Mouse (Mus musculus) forebrain, embryonic 15.5 days (tissue): ENCODE data around the gene Prrt4. TPM values are rescaled to one million over a fixed set of nuclear protein-coding genes. Genes with fewer than 3 reads are reported as not detected.

Experiments
- ATAC-seq: fragments of 200-750 bp; cut with Nextera tagmentation; replicated peaks from 2 replicates; pipeline ENCODE4 v1.8.0; 2017; ENCODE audit warnings: mild to moderate bottlenecking, moderate TSS enrichment, moderate library complexity
- H3K27ac ChIP-seq: fragments of 300-500 bp; sonication (generic); replicated peaks from 2 replicates; pipeline ENCODE4 v1.5.1; 2015; ENCODE audit warnings: mild to moderate bottlenecking, inconsistent platforms
- H3K27me3 ChIP-seq: fragments of 300-500 bp; sonication (generic); 2 replicates; pipeline ENCODE4 v1.6.1; 2015; ENCODE audit warnings: inconsistent platforms
- H3K36me3 ChIP-seq: fragments of 300-500 bp; sonication (generic); 2 replicates; pipeline ENCODE4 v1.6.1; 2015; ENCODE audit warnings: mild to moderate bottlenecking, inconsistent platforms
- H3K4me1 ChIP-seq: fragments of 300-500 bp; sonication (generic); 2 replicates; pipeline ENCODE4 v1.6.1; 2015; ENCODE audit warnings: inconsistent platforms
- H3K4me2 ChIP-seq: fragments of 300-500 bp; sonication (generic); replicated peaks from 2 replicates; pipeline ENCODE4 v1.6.1; 2015; ENCODE audit warnings: mild to moderate bottlenecking, inconsistent platforms
- H3K4me3 ChIP-seq: fragments of 300-500 bp; sonication (generic); 2 replicates; pipeline ENCODE4 v1.5.1; 2015; ENCODE audit warnings: mild to moderate bottlenecking, inconsistent platforms
- H3K9ac ChIP-seq: fragments of 300-500 bp; sonication (generic); replicated peaks from 2 replicates; pipeline ENCODE4 v1.6.1; 2015; ENCODE audit warnings: mild to moderate bottlenecking, inconsistent platforms
- H3K9me3 ChIP-seq: fragments of 300-500 bp; sonication (generic); 2 replicates; pipeline ENCODE4 v1.6.1; 2016; ENCODE audit warnings: inconsistent platforms
- WGBS: fragments of 180-500 bp; shearing (Covaris S2); methylation state at CpG from one replicate; pipeline ENCODE4 v1.1.7; 2015; ENCODE audit warnings: mixed read lengths; 5-methylcytosine and 5-hydroxymethylcytosine counted together
- polyA plus RNA-seq: library from polyadenylated mRNA; unstranded; fragments of >200 nt; fragmentation: Nextera tagmentation; extraction: Ambion mirVana; gene quantifications from 2 replicates; pipeline ENCODE4 v1.2.1, GENCODE M21; 2015

Gene Prrt4
- polyA plus RNA-seq, 1 experiment from 2014 or later, result 4.7 TPM

DNA sequence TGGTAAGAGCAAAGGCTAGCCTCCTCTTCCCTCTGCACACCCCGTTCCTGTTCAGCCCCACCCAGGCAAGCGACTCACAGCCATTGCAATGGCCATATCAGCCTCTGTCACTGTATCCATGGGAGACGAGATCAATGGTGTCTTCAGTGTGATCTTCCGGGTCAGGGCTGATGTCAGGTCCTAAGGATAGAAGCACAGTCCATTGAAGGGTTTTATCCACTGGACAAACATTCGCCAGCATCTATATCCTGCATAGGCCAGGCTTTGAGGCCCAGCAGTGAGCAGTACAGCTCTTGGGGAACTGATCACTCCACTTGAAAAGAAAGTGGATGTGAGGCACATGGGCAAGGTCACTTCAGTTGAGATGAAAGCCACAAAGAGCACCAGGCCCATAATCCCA lies 27.6 kb upstream of the Prrt4 start:
- WGBS, result 86% methylated on average over 5 of the region's 5 CpGs

DNA sequence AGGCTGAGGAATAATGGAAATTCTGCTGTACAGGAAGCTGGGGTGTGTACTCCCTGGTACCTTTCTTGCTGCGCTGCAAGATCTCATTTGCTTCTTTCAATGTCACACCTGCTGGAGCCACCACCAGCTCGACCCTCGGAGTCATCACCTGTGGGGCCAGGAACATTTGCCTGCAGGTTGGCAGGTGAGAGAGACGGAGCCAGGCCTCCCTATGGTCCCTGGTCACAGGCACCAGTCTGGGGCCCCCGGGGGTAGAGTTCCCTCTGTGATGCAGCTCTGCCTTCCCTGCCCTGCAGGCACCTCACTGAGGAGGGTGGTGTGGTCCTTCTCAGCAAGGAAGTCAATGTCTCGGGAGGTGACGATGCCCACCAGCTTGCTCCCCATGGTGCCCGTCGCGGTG lies 26.6 kb upstream of the Prrt4 start:
- Histone ChIP-seq H3K4me3 (no peak overlapping the region), H3K9ac (no peak overlapping the region), H3K9me3 (no peaks in the 10 kb centered on the region), H3K4me2 (no peak overlapping the region), H3K27ac (no peak overlapping the region), H3K36me3 (peaks cover 26% of the 10 kb centered on the region), H3K27me3 (no peaks in the 10 kb centered on the region), H3K4me1 (peaks cover 10% of the 10 kb centered on the region)
- ATAC-seq, result no peak
- WGBS, result 93% methylated on average over 10 of the region's 10 CpGs

More for the DNA sequence above, 27.6 kb upstream of the Prrt4 start:
- Histone ChIP-seq H3K4me2 (no peak overlapping the region), H3K9me3 (no peaks in the 10 kb centered on the region), H3K27me3 (no peaks in the 10 kb centered on the region), H3K4me3 (no peak overlapping the region), H3K4me1 (peaks cover 15% of the 10 kb centered on the region), H3K9ac (no peak overlapping the region), H3K36me3 (peaks cover 23% of the 10 kb centered on the region; the same call in 1 of the 2 replicates), H3K27ac (no peak overlapping the region)
- no peak for ATAC-seq

DNA sequence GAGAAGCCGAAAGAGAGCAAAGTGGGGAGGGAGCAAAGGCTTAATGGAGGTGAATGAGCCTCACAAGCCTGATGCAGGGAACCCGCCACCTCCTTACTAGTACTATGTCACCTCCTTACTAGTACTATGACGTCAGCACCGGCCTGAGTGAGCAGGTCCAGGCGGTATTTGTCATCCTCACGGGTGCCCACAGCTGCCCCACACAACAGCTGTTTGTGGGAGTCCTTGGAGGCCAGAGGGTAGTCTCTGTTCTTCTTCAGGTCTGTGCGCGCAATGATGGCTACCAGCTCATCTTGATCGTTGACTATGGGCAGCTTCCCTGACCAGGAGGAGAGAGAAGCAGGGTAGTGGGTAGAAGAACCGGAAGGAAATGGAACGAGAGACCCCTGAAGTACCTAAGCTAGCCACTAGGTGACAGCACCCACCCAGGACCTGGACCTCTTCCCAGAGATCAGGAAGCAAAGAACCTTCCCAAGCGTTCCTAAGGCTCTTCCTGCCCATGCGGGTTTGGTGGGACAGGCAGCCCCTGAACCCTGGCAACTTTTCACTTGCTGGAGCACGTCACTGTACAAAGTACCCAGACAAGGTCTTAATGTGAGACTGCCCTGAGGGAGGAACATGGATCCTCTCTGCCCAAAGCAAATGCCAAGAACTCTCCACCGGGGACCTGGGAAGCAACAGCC lies 25.7 kb upstream of the Prrt4 start:
- ATAC-seq, result peak; percentile 31; the same call in 1 of the 2 replicates
- Histone ChIP-seq H3K36me3 (peaks cover 33% of the 10 kb centered on the region), H3K4me3 (no peak overlapping the region), H3K27me3 (no peaks in the 10 kb centered on the region), H3K27ac (no peak overlapping the region), H3K4me2 (no peak overlapping the region), H3K9ac (no peak overlapping the region), H3K4me1 (peaks cover 3% of the 10 kb centered on the region), H3K9me3 (no peaks in the 10 kb centered on the region)
- WGBS, result 54% methylated on average over 15 of the region's 15 CpGs

DNA sequence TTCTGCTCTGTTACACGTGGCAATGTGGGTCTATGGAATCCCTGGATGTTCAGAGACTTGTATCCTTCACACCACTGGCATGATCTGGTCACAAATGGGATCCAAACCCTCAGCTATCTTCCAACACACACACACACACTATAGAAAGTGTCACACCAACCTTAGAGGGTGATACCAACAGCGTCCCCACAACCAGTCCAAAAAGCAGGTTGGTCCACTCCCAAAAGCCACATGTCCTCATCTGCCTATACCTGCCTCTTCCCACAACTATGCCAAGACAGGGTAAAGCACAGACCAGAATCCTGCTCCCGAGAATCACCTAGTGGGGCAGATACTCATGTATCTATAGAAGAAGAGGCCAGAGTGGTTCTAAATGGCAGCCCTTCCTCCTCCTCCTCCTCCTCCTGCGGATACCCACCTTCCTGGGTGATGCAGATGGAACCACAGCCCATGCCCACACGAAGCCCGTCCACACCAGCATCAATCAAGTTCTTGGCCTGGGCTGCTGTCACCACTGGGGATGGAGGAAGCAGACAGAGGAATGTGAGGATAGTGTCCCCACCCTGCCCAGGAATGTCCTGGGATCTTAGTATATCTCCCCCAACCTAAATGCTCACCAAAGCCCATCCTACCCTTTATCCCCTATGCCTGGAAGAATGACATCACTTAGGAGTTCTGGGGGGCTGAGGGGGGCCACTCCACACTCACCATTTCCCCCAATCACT lies 24.6 kb upstream of the Prrt4 start:
- peaks cover 33% of the 10 kb centered on the region for H3K36me3 ChIP-seq
- H3K27ac ChIP-seq, result no peak overlapping the region
- H3K4me3 ChIP-seq, result no peak overlapping the region
- no peak overlapping the region for H3K9ac ChIP-seq
- H3K9me3 ChIP-seq, result no peaks in the 10 kb centered on the region
- H3K4me2 ChIP-seq, result no peak overlapping the region
- peaks cover 2% of the 10 kb centered on the region for H3K4me1 ChIP-seq
- H3K27me3 ChIP-seq, result no peaks in the 10 kb centered on the region
- WGBS, result 93% methylated on average over 6 of the region's 6 CpGs
- no peak for ATAC-seq

DNA sequence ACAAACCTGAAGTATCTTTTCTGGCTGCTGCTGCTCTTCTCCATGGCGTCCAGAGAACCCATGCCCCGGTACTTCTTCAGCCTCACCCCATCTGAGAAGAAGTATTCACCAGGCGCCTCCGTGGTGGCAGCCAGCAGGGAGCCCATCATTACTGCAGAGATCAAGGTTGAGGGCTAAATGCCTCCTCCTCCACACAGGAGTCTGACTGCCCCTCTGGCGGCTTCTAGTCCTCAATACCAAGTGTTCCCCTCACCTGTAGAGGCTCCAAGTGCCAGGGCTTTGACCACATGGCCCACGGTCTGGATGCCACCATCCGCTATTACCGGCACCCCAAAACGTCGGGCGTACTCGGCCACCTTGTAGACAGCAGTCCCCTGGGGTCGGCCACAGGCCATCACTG lies 23.7 kb upstream of the Prrt4 start:
- WGBS, result 92% methylated on average over 13 of the region's 13 CpGs
- H3K4me2 ChIP-seq, result no peak overlapping the region
- no peaks in the 10 kb centered on the region for H3K9me3 ChIP-seq
- ATAC-seq, result no peak
- no peak overlapping the region for H3K9ac ChIP-seq
- no peaks in the 10 kb centered on the region for H3K27me3 ChIP-seq
- peaks cover 33% of the 10 kb centered on the region for H3K36me3 ChIP-seq
- no peak overlapping the region for H3K4me3 ChIP-seq
- H3K27ac ChIP-seq, result no peak overlapping the region
- peaks cover 10% of the 10 kb centered on the region for H3K4me1 ChIP-seq

DNA sequence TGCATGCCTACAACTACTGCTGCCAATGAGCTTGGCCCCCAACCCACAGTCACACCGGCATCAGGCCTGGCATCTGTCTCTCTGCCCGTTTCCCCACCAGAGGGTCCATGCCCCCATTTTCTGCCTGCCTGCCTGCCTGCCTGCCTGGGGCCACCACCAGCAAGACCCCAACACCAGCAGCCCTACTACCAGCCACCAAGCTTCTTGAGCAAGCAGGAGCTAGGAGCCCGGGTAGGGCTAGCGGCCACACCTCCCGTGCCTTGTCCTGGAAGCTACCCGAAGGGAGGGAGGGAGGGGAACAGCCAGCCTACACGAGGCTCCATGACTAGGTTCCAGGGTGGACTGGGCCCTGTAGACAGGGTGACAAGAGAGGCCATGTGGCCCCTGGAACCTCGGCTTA lies 22.6 kb upstream of the Prrt4 start:
- ATAC-seq, result no peak
- Histone ChIP-seq H3K4me1 (peaks cover 10% of the 10 kb centered on the region), H3K9me3 (no peaks in the 10 kb centered on the region), H3K27me3 (no peaks in the 10 kb centered on the region), H3K4me2 (no peak overlapping the region), H3K9ac (no peak overlapping the region), H3K27ac (no peak overlapping the region), H3K36me3 (peaks cover 33% of the 10 kb centered on the region), H3K4me3 (no peak overlapping the region)
- WGBS, result 81% methylated on average over 7 of the region's 8 CpGs

DNA sequence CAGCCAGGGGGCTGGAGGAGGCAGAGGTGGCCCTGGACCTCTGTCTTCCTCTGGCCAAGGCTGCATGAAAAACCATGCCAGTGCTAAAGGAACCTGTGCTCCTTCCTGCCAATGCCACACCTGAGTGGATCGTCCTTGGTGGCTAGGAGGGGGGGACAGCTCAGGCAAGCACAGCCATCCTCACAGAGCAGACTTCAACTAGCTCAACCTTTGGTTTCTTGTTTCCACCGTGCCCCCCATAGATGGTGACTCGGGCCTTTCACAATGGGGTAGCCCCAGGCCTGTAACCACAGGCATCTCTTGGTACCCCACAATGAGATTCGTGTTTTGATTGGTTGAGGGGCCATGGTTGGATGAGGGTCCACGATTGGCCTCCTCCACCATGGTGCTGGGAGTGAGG lies 22.0 kb upstream of the Prrt4 start:
- Histone ChIP-seq H3K9ac (no peak overlapping the region), H3K27me3 (no peaks in the 10 kb centered on the region), H3K36me3 (peaks cover 28% of the 10 kb centered on the region), H3K27ac (no peak overlapping the region), H3K4me2 (no peak overlapping the region), H3K4me1 (peaks cover 10% of the 10 kb centered on the region), H3K4me3 (no peak overlapping the region), H3K9me3 (no peaks in the 10 kb centered on the region)
- ATAC-seq, result no peak
- WGBS, result 94% methylated on average over 5 of the region's 5 CpGs

DNA sequence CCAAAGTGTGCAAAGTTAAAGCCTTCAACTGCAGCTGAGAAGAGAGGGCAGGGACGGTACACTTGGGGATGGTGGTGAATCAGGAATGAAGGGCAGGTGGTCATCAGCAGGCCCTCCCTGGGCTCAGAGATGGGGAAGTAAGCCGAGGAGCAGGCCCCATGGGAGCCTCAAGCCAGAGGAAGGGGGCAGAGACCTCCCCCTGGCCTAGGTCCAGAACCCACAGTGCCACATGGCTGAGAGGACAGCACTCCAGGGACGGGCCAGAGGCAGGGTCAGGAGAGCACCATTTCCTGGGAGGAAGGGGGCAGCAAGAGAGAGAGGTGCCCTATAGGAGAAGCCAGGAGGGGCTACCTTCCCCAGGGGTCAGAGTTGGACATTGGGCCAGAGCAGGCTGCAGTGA lies 21.1 kb upstream of the Prrt4 start:
- WGBS, result 64% methylated on average over 3 of the region's 3 CpGs
- H3K36me3 ChIP-seq, result peaks cover 24% of the 10 kb centered on the region
- H3K4me2 ChIP-seq, result no peak overlapping the region
- H3K27me3 ChIP-seq, result no peaks in the 10 kb centered on the region
- no peak overlapping the region for H3K9ac ChIP-seq
- H3K4me1 ChIP-seq, result peaks cover 10% of the 10 kb centered on the region
- H3K4me3 ChIP-seq, result no peak overlapping the region
- H3K9me3 ChIP-seq, result no peaks in the 10 kb centered on the region
- H3K27ac ChIP-seq, result no peak overlapping the region
- no peak for ATAC-seq

DNA sequence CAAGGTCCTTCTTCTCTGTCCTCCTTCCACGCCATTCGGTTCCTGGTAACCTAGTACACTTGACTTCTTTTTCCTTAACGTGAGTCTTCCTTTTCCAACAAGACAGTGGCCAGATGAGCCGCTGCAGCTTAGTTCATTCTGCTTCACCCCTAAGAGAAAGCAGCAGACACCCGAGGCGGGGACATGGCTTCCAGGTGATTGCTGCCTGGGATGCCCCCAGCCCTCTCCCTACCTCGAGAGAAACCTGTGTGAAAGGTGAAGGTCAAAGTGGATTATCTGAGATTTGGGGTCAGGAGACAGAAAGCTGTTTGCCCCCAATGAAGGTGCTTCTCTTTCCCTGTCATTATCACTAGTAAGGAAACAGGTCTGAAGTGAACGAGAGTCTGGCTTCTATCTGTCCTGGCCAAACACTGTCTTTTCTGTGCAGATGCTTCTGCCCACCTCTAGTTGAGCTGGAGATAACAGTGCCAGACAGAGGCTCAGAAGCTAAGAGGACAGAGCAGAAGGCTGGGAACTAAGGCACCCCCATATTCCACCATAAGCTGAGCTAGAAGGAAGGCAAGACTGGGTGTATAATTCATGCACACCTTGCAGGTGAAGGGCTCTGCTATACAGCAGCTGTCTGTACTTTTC lies 20.0 kb upstream of the Prrt4 start:
- no peaks in the 10 kb centered on the region for H3K27me3 ChIP-seq
- H3K4me1 ChIP-seq, result peaks cover 10% of the 10 kb centered on the region
- WGBS, result 46% methylated on average over 8 of the region's 8 CpGs
- H3K9ac ChIP-seq, result 0 out of 2 replicates have a peak overlapping the region, but pooled peaks have one; percentile 29
- peak overlapping the region; percentile 33; the same call in 1 of the 2 replicates for H3K4me3 ChIP-seq
- H3K9me3 ChIP-seq, result no peaks in the 10 kb centered on the region
- H3K36me3 ChIP-seq, result peaks cover 24% of the 10 kb centered on the region
- ATAC-seq, result no peak
- peak overlapping the region; percentile 48 for H3K4me2 ChIP-seq
- H3K27ac ChIP-seq, result no peak overlapping the region

DNA sequence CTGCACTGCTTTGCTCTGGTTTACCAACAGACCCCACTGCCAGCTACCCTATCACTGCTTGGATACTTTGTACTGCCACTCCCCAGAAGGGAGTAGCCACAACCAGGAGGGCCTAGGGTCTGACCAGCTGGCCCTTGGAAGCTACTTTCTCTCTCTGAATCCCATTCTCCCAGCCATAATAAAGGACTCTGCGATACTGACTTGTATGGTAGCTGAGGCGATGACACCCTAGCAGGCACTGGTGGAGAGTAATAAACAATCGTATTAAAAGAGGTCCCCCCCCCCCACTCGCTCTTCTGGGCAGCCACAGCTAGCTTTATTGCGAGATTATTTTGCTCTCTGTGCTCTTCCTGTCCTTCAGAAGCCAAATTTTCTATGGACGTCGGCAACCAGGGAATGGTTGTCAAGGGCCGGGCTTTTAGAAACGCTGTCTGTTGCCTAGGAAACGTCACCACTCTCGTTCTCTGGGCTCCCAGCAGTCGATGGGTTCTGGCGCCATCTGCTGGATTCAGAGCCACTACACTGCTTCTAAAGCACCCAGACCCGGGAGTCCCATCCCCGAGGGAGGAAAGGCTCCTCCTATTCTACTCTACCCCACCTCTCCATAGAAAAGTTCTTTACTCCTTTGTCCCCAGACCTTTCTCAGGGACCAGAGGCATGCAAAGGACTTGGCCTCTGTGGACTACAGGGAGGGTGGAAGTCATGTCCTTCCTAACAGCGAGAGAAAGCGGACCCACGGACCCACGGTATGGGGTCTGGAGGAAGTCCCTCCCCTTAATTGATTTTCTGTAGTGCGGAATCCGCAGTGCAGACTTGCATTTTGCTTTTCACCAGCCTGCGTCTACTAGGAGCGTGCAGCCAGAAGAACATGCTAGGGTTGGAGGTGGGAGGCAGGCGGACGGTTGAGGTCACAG lies 19.2 kb upstream of the Prrt4 start:
- Histone ChIP-seq H3K9ac (peak overlapping the region; percentile 29; the same call in 1 of the 2 replicates), H3K27me3 (no peaks in the 10 kb centered on the region), H3K27ac (peak overlapping the region; percentile 33; the same call in 1 of the 2 replicates), H3K4me2 (peak overlapping the region; percentile 48), H3K36me3 (peaks cover 19% of the 10 kb centered on the region; the same call in 1 of the 2 replicates), H3K9me3 (no peaks in the 10 kb centered on the region), H3K4me1 (peaks cover 10% of the 10 kb centered on the region), H3K4me3 (peak overlapping the region; percentile 33)
- WGBS, result 11% methylated on average over 25 of the region's 25 CpGs
- ATAC-seq, result peak; percentile 92

DNA sequence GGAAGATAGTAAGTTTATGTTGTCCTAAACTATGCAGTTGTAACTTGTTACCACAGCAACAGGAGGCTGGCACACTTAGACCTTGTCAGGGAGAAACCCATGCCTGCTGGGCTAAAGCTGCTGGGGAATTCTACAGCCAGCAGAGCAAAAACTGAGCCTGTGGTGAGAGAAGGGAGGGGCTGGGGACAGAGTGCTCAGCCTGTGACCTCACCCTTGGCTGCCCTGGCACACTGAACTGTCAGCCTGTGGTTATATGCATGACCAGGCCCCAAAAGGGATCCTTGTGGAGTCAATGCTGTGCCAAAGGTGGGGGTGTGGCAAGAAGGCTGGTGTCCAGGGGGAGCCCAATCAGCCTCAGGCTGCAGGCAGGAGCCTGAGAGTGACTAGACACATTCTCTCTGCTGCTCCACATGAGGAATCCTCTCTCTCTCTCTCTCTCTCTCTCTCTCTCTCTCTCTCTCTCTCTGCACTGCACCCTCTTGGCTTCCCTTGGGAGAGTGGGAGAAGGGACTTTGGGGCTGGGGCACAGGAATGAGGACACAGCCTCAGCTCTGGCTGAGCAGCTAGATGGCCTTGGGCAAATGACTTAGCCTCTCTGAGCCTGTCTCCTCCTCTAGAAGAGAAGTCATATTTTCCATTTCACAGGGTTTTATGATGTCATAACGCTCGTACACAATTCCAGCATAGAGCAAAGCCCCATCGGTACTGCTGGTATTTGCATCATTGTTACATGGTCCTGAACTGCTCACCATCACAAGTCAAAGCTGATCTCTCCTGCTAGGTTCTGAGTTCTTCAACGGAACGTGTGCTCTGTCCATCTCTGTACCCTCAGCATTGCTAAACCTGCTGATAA lies 16.7 kb upstream of the Prrt4 start:
- no peaks in the 10 kb centered on the region for H3K27me3 ChIP-seq
- 83% methylated on average over 5 of the region's 5 CpGs for WGBS
- ATAC-seq, result no peak
- peaks cover 10% of the 10 kb centered on the region for H3K4me1 ChIP-seq
- H3K27ac ChIP-seq, result no peak overlapping the region
- peaks cover 7% of the 10 kb centered on the region; the same call in 1 of the 2 replicates for H3K36me3 ChIP-seq
- H3K4me2 ChIP-seq, result no peak overlapping the region
- H3K4me3 ChIP-seq, result no peak overlapping the region
- H3K9me3 ChIP-seq, result no peaks in the 10 kb centered on the region
- H3K9ac ChIP-seq, result no peak overlapping the region
